Mouse (Mus musculus) liver, adult 2 months (tissue): ENCODE results near the gene Cs.

Experiments
- CTCF ChIP-seq: fragments of 200-500 bp; IDR thresholded peaks from 2 replicates; pipeline ENCODE4 v1.5.1; 2011; ENCODE audit warnings: low read depth, low read length, control low read depth
- POLR2A ChIP-seq: fragments of 200-500 bp; IDR thresholded peaks from 2 replicates; pipeline ENCODE4 v1.6.1; 2011; ENCODE audit warnings: low read length, control low read depth; ENCODE audit not compliant: insufficient read depth; ENCODE audit errors: extremely low read depth

GRCm38 (mm10) chr10:128378462-128378861 is 40.9 kb downstream of the Cs start:
- TF ChIP-seq CTCF (no peak), POLR2A (no peak)
